ENCODE assay signal across 27 mouse cellular contexts in genomic region chr2:118084693-118085092, GRCm38 (mm10).
"Had no signal": no experiment of that assay in that cellular context is flagged by ENCODE, and none has a peak within 500 bp of the region (broad histone marks: within the 10 kb centered on the region; RNA-seq: fewer than 3 reads in every experiment).

No protein-coding gene starts in this region.

- H3K27ac ChIP-seq: heart, embryonic 10.5 days; hindbrain, embryonic 10.5 days; hindbrain, embryonic 12.5 days; hindbrain, embryonic 14.5 days; intestine, embryonic 15.5 days; layer of hippocampus, adult 2 months; left cerebral cortex, adult 2 months; limb, embryonic 10.5 days; limb, embryonic 12.5 days; liver, embryonic 13.5 days; liver, embryonic 15.5 days had no signal

- H3K4me3 ChIP-seq: heart, embryonic 10.5 days; heart, embryonic 12.5 days; hindbrain, embryonic 10.5 days; hindbrain, embryonic 12.5 days; intestine, embryonic 15.5 days; layer of hippocampus, adult 2 months; left cerebral cortex, adult 2 months; limb, embryonic 10.5 days; limb, embryonic 12.5 days; liver, embryonic 13.5 days; liver, embryonic 15.5 days had no signal

- H3K4me1 ChIP-seq: heart, embryonic 10.5 days; heart, embryonic 12.5 days; hindbrain, embryonic 10.5 days; hindbrain, embryonic 12.5 days; intestine, embryonic 15.5 days; limb, embryonic 10.5 days; limb, embryonic 12.5 days; liver, embryonic 13.5 days; liver, embryonic 15.5 days had no signal

- ATAC-seq: hindbrain, embryonic 16.5 days; inflammation-experienced regulatory T-cells, adult 6 months; intestine, embryonic 15.5 days; intestine, postnatal 0 days had no signal

- H3K9me3 ChIP-seq: heart, embryonic 10.5 days; heart, embryonic 12.5 days; hindbrain, embryonic 10.5 days; hindbrain, embryonic 12.5 days; intestine, embryonic 15.5 days; limb, embryonic 10.5 days; limb, embryonic 12.5 days; liver, embryonic 13.5 days; liver, embryonic 15.5 days had no signal

- H3K36me3 ChIP-seq: heart, embryonic 10.5 days; heart, embryonic 12.5 days; hindbrain, embryonic 10.5 days; hindbrain, embryonic 12.5 days; intestine, embryonic 15.5 days; limb, embryonic 10.5 days; limb, embryonic 12.5 days; liver, embryonic 13.5 days; liver, embryonic 15.5 days had no signal

- H3K9ac ChIP-seq: heart, embryonic 12.5 days; hindbrain, embryonic 12.5 days; hindbrain, embryonic 14.5 days; intestine, embryonic 15.5 days; limb, embryonic 12.5 days; liver, embryonic 13.5 days; liver, embryonic 15.5 days had no signal

- H3K4me2 ChIP-seq: heart, embryonic 12.5 days; hindbrain, embryonic 12.5 days; hindbrain, embryonic 14.5 days; intestine, embryonic 15.5 days; limb, embryonic 12.5 days; liver, embryonic 11.5 days; liver, embryonic 13.5 days; liver, embryonic 15.5 days had no signal

- H3K27me3 ChIP-seq: heart, embryonic 12.5 days; hindbrain, embryonic 12.5 days; intestine, embryonic 15.5 days; limb, embryonic 12.5 days; liver, embryonic 13.5 days; liver, embryonic 15.5 days had no signal

- DNase-seq: gastrocnemius, postnatal 10 days; gastrocnemius, postnatal 25 days; heart, adult 18-20 months; heart, postnatal 10 days; heart, postnatal 4 days; kidney, adult 18-20 months; kidney, adult 8-10 months; kidney, postnatal 10 days; kidney, postnatal 25 days; kidney, postnatal 4 days; liver; liver, embryonic 13.5 days had no signal
